Mouse (Mus musculus) NIH3T3 (cell line): Measurements from ENCODE around the gene Ncln.

ENCODE experiments used
- DNase-seq: peaks from one replicate; pipeline ENCODE4 v3.0.0-alpha.2; 2012; ENCODE audit warnings: low read depth

Gene Ncln

DNA sequence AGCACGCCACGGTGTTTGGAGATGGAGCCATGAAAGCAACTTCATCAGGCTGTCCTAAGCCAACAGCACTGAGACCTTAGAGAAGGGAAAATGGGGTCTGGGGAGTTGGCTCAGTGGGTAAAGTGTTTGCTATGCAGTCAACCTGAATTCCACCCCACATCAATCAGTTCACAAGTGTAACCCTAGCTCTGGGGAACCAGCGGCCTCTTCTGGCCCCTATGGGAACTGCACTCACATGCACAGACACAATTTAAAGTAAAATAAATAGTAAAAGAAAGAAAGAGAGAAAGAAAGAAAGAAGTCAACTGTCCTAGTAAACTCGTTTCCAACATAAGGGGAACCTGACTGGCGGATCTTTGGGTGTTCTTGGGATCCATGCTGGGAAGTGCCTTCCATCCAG, 17.6 kb upstream of the Ncln start:
- no peak for DNase-seq

DNA sequence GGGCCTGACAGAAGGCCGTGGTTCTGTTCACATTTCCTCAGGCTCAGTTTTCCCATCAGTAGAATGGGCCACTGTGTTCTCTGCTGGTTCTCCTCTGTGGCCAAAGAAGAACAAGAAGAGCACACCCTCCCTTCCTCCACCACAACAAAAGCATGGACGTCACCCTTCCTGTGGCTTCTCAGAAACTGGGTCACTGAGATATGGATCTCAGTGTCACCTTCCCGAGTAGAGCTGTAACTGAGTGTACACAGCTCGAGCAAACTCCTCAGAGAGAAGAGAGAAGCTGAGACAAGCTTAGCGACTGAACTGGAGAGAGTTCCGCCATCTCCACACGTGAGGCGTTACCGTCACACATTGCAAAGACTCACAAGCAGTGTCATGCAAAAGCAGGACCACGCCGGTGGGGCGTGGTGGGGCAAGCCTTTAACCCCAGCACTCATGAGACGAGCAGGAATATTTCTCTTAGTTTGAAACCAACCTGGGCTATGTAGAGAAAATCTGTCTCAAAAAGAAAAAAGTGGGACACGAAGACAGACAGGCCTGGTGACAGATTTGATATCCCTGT, 14.1 kb upstream of the Ncln start:
- DNase-seq, result no peak

DNA sequence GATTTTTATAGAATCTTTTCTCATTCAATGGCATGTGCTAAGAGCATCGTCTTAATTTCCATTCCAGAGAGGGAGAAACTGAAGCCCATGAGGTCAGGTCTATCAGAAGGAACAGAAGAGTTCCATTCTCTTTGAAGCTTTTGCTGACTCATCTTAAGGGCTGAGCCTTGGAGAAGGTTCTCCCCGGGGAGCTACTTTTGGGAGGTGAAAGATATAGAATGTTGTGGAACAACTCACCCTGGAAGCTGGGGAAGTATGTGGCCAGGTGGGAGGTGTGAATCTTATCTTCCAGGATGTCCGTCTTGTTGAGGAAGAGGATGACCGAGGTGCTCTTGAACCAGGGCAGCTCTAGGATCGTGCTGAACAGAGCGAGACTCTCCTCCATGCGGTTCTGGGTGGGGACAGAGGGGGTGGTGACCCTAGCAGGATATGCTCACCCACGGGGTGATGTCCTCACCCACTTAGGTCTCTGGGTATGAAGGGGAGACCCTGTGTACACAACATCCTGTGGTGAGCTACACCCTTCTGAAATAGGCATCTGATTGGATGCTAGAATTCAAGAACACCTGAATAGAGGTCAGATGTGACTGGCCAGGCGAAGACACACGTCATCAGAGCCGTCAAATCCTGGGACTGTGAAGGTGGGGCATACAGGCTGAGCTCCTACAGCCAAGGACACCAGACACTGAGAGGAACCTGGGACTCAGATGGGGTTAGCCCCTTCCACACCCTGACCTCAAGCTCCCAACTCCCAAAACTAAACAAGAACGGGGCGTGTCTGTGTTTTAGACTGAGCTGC, 11.7 kb upstream of the Ncln start:
- no peak for DNase-seq

DNA sequence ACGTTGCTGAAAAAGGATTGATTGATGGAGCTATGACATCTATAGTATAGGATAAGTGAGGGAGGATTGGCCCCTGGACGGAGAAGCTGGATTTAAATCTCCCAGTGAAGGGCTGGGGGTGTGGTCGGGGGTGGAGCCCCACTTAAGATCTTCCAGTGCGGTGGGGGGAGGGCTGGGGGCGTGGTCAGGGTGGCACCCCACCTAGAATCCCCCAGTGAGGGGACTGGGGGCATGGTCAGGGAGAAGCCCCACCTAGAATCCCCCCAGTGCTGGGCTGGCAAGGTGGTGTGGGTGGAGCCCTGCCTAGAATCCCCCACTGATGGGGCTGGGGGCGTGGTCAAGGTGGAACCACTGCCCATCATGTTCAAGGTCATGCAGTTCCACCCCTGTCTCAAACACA, 10.9 kb upstream of the Ncln start:
- DNase-seq, result no peak

DNA sequence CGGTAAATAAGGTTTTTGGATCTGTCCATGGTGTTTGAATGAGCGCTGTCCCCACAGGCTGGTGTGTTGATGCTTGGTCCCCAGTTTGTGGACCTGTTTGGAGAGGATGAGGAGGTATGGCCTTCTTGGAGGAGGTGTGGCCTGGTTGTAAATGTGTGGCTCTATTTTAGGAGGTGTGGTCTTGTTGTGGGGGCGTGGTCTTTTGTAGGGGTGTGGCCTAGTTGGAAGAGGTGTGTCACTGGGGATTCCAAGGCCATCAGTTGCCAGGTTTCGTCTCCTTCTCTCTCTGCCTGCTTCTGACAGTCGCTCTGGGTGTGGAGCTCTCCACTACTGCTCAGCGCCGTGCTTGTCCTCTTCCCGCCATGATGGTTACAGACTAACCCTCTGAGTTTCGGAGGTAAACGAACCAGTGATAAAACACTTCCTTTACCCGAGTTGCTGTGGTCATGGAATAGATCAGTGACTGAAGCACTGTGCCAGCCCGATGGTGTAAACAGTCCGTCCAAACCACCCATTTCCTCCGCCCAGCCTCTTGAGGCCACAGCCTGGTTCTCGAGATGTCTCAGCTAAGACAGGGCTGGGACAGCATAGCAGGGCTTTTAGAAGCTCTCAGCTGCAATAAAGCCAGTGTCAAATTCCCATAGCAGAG, 8.9 kb upstream of the Ncln start:
- DNase-seq, result no peak

DNA sequence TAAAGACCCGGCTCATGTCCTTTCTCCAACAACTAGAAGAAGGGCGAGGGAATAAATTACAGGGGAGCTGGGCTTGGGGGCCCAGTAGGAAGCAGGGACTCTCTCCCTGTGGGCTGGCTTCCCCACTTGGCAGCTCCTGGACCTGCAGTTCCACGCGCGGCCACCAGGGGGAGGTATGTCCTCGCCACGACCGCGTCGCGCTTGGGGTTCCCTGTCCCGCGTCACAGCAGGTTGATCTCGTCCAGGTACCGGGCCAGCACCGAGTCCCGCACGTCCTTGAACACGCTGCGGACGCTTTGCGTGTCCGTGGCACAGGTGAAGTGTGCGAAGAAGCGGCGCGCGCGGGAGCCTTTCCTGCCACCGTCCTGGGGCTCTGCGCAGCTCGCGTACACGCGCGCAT, 6.5 kb upstream of the Ncln start:
- DNase-seq, result peak; percentile 84

DNA sequence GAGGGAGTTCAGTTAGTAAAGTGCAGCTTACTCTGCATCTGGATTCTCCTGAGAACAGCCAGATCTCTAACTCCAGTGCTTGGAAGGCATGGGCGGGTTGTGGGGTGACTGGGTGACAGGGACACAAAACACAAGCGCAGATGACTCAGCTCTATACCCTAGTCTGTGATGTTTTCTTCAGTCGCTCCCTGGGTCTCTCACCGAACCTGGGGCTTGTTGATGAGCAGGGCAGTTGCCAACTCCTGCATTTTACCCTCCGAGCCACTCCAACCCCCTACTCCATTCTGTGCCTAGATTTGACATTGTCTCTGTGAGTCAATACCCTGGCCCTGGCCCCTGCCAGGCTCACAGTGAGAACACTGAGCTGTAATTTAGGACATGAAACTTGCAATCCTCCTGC, 5.7 kb upstream of the Ncln start:
- DNase-seq, result no peak

DNA sequence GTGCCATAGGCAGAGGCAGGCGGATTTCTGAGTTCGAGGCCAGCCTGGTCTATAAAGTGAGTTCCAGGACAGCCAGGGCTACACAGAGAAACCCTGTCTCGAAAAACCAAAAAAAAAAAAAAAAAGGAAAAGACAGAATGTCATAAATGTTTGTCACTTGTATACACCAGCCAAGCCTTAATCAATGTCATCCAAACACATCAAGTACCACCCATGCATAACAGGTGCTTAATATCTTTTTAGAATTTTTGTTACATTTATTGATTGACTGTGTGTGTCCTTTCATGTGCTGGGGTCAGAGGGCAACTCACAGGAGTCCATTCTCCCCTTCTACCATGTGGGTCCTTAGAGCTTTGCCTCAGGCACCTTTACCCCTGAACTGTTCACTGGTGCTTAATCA, 3.8 kb upstream of the Ncln start, which contains the start of gene S1pr4:
Gene S1pr4, minus strand, starts transcription at position 101 of the 400 bp plus-strand sequence.
- DNase-seq, result no peak

DNA sequence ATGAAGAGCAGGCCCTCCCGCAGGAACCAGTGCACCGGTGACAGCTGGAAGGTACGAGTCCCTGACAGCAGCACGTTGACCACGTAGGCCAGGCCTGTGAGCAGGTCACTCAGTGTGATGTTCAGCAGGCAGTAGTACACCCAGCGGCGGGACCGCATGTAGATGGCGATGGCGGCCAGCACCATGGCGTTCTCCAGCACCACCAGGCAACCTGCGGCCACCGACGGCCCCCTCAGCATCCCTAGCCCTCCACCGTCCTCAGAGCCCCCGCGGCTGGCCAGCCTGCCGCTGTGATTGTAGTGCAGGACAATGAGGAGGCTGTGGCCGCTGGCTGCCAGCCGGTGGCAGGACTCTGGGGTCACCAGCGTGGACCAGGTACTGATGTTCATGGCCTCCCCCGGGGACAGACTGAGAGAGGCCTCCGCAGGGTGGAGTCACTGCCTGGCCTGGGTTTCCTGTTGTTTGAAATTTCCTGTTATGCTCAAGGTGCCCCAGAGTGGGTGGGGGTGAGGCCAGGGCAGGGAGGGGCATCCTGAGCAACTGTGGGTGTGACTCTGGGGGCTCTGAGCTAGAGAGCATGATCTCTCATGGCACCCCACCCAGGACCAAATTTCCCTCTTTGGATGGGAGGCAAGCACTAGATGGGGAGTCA, 3.2 kb upstream of the Ncln start:
- DNase-seq, result no peak

DNA sequence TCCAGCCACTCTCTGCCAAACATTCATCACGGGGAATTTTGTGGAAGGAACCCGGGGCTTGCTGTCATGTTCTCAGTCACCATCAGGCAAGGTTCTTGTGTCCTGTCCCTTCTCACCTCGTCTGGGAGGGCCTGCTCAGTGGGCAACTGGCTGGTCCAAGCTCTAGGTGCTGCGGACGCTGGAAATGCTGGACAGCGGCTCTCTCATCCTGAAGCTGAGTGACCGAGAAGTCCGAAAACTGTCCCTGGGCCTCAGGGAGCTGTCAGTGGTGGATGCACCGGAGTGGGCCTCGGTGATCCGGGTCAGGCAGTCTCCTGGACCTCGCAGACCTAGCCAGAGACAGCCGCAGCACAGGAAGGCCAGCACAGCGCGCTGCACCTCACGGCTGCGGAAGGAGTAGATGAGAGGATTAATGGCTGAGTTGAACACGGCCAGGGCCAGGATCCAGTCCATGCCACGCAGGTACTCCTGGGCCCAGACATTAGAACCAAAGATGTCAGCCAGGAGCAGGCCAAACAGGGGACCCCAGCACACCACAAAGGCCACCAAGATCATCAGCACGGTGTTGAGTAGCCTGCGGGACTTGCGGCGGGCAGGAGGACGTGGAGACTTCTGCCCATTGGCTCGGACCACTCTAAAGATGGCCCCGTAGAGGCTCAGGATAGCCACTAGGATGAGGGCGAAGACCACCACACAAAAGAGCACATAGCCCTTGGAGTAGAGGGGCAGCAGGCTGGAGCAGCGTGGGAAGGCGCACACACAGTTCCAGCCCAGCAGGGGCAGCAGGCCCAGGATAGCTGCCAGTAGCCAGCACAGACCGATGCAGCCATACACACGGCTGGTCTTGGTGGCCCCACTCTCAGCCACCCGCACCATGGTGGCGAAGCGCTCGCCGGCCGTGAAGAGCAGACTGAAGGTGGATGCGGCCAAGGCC, 2.4 kb upstream of the Ncln start:
- no peak for DNase-seq

DNA sequence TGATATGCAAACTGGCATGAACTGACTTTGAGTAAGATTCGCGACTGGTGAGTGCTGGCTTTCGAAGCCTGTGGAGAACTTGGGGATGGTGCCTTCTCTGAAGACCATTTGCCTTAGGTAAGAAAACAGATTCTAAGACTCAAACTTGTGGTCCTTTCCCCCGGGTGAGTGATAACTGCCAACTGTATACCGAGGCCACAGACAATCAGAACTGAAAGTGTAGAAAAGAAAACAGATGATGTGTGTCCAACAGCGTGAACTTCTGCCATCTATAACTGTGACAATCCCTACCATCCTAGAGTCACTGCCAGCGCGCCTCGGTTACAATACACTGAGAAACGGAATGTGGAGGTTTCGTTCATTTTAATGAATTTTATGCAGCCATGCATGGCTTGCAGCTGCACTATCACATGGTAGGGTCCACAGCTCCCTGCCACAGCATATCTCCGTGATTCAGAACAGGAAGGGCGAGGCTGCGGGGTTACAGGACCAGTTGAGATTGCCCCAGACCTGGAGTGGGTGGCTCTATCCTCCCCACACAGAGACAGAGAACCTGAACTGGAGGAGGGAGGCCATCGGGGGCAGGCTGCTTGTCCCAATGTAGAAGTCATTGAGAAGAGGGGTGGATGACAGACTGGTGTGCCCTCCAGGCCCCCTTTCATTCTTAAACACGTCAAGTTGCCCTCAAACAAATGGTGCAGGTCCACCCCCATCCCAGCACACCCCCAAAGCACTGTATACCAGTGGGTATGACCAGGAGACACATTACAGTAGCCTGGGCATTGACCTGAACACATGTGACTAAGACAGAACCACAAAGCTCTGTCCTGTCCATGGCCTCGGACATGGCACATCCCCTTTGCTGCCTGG, 1.4 kb upstream of the Ncln start:
- DNase-seq, result no peak

DNA sequence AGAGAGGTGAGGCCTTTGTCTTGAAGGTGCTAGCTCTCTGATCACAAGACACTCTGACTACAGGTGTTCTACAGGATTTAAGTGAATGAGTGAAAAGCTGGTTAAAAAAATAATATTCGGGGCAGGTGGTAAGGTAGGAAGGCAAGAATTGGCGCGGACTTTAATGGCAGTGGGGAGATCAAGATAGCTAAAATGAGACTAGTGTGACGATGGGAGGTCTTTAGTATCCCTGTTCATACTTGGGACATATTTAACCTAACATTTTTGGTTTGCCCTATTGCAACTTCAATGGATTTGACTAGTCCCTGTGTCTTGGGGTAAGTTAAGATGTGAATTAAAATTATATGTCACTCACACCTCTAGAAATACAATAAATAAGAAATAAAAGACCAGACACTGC, 777 bp upstream of the Ncln start:
- no peak for DNase-seq

DNA sequence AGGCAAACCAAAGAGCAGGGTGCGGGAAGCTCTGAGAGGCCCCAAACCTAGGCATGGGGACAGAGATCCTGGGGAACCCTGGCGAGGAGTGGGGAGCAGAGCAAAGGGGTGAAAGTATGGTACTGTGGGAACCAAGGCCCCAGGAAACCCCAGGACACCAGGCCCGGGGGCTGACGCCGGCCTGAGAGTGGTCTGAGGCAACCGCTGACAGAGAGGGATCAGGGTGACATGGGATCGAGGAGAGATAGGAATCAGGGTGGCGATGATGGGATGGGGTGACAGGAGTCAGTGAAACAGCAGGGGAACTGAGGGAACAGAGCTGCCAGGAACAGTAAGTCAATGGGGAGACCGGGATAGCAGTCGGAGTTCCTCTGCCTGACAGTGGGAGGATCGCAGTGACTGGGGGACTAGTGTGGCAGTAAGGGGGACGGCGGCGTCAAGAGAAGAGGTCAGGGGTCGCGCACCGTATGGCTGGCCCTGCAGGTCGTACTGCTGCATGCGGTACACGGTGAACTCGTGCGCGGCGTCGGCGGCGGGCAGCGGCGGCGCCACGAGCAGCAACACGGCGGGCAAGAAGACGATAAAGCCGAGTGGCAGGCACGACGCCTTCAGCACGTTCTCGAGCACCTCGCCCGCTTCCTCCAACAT, 452 bp downstream of the Ncln start:
- DNase-seq, result no peak

DNA sequence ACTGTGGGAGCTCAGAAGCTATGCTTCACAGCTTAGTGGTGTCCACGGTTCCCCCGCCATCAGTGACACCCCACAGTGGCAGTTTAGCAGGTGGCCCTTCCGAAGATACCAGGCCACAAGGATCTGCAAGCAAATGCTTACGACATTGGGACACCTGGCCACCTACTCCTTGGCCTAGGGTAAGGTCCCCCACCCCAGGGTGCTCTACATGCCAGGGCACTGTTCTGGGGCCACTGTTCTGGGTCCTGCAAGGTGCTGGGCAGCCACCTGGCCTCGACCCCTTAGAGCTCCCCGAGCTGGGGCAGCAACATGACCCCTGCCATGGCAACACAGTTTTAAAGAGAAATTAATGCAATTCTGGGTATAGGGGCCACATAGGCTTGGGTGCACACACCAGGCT, 1.0 kb downstream of the Ncln start:
- DNase-seq, result no peak

DNA sequence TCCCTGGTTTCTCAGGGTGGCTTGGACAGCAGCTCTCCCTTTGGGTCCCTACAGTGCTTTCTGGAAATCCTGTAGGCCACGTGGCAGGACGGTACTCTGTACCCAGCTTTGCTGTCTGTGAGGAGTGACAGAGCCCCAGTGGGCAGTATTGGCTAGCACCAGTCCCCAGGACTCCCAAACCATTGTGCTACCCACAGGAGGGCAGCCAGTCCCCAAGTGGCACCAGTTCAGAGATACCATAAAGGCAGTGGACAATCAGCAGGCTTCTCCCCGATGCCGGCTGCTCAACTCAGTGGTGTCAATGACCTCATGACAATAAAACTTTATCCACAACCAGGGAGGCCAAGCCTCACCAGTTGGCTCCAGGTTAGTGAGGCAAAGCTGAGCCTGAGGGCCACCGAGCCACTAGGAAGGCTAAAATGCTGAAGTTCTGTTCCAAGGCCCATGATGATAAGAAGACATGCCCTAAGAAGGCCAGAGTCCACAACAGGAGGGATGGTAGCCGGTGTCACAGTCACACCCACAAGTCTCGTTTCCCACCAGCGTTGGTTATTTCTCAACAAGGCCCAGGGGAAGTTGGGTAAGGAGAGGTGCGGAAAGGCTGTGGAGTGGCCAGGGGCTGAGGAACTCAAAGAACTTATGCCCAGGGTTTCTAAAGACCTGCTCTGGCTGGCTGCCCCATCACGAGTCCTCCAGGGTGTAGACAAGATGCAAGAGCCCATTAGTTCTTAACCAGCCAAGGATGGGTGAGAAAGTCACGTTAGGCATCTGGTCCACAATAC, 1.7 kb downstream of the Ncln start:
- DNase-seq, result no peak

DNA sequence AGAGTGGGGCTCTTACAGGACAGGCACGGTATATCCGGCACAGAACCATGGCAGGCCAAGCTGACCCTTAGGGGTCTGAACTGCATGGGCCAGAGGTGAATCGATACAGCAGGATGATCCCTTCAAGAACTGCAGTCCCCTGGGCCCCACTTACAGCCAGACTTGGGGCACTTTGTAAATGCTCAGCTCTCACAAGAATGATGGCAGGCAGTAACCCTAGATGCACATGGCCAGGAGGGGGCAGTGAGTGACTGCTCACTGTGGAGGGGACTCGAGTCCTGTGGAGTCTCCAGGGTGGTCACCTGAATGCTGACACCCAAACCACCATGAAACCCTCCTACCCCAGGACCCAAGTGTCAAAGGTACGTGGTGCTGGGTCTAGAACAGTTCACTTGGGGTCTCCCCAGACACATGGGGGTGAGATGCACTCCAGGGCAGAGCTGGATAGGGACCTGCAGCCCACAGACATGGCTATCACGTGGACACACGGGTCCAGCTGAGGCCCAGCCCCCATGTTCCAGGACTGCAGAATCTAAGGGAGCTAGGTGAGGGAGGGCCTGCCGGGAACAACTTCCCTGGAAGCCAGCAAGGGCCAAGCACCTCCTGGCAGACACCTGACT, 2.5 kb downstream of the Ncln start:
- DNase-seq, result peak; percentile 47

DNA sequence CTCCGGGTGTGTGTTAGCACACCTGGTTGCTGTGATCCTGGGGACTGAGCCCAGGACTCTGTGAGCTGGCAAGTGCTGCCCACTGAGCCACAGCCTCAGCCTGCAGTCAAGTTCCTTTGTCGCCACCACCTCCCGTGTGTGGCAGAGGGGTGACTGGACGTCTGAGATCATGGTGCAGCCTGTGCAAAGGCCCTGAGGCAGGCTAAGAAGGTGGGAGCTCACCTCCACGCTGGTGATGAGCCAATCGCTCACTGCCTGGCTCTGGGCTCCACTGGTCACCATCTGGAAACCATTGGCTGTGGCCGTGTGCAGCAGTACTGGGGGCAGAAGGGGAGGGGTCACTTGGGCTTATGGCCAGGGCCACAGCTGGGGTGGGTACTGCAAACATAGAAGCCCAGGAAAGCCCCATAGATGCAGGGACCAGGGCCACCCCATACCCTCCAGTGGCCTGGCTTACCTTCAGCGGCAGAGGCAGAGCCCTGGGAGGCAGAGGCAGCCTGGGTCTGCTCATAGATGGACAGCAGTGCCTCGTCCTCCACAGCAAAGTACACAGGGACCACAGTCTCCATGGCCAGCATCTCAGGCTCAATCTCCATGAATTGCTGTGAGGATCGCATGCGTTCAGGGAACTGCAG, 3.5 kb downstream of the Ncln start:
- no peak for DNase-seq

DNA sequence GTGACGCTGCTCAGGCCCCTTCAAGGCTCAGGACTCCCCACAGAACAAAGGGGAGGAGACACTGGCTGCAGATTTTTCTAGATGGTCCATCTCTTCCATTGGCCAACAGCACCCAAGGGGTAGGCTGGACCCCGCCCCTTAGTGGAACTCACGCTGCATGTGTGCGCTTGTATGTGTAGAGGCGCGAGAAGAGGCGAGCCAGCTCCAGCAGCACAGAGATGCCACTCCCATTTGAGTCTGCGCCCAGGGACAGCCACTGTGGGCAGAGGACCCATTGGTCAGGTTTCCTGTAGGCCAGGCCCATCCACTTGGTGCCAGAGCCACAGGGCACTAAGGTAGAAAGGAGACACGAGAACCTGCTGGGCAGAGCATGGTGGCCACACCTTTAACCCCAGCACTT, 5.2 kb downstream of the Ncln start:
- no peak for DNase-seq

DNA sequence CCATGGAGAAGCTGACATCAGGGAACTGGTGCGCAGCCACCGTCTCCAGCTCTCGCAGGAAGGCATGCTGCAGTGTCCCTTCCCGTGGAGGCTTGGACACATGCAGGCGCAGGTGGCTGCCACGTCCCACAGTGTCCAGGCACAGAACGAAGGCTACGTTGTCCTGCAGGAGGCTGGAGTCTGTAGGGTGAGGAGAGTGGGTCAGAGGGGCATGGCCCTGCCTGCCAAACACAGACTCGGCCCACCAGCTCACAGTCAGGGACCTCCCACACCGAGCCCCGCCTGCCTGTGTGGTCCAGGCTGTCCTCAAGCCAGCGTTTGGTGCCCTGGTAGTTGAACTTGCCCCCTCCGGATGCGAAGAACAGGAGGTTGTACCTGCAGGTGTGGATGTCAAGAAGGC, 6.3 kb downstream of the Ncln start:
- DNase-seq, result no peak
